Comparison of ENCODE assay signal across 18 mouse cellular contexts in genomic region chr6:103753891-103754290, GRCm38 (mm10).
DNase-seq lines count a peak whose midpoint lies in the region; ATAC-seq lines count a peak whose summit lies in the region.
"Had no signal": no experiment of that assay in that cellular context is flagged by ENCODE, and none has a peak within 500 bp of the region (broad histone marks: within the 10 kb centered on the region; RNA-seq: fewer than 3 reads in every experiment).

No protein-coding gene starts in this region.

- H3K9me3 ChIP-seq in kidney, embryonic 16.5 days (ENCODE audit: low read length) = 0 out of 2 replicates have a peak, but pooled peaks cover 3% of the 10 kb centered on the region
- no peaks in the 10 kb centered on the region for H3K9me3 ChIP-seq in embryonic facial prominence, embryonic 14.5 days (ENCODE audit: control insufficient read depth, low read length)
- H3K9me3 ChIP-seq: lung, embryonic 15.5 days; midbrain, embryonic 13.5 days had no signal

- no peak overlapping the region for H3K27ac ChIP-seq in kidney, embryonic 16.5 days (ENCODE audit: low read length)
- no peak overlapping the region for H3K27ac ChIP-seq in embryonic facial prominence, embryonic 14.5 days (replicated peaks; ENCODE audit: low read depth, low read length)
- H3K27ac ChIP-seq: lung, embryonic 15.5 days; macrophage; midbrain, embryonic 13.5 days had no signal

- 71% methylated on average over 4 of the region's 4 CpGs for WGBS in kidney, embryonic 16.5 days
- 73% methylated on average over 4 of the region's 4 CpGs for WGBS in embryonic facial prominence, embryonic 14.5 days

- no peaks in the 10 kb centered on the region for H3K36me3 ChIP-seq in kidney, embryonic 16.5 days (ENCODE audit: insufficient read depth, low read length)
- no peaks in the 10 kb centered on the region for H3K36me3 ChIP-seq in embryonic facial prominence, embryonic 14.5 days (ENCODE audit: control insufficient read depth, insufficient read depth, low read length)
- H3K36me3 ChIP-seq: heart, embryonic 12.5 days; lung, embryonic 15.5 days; midbrain, embryonic 13.5 days had no signal

- H3K4me2 ChIP-seq in kidney, embryonic 16.5 days (replicated peaks; ENCODE audit: low read depth, low read length) = no peak overlapping the region
- H3K4me2 ChIP-seq in embryonic facial prominence, embryonic 14.5 days (ENCODE audit: low read depth, low read length) = no peak overlapping the region
- H3K4me2 ChIP-seq: heart, embryonic 12.5 days; lung, embryonic 15.5 days; midbrain, embryonic 13.5 days had no signal

- ATAC-seq in kidney, embryonic 16.5 days (ENCODE audit: low FRiP score, low TSS enrichment) = no peak
- ATAC-seq in embryonic facial prominence, embryonic 14.5 days (ENCODE audit: low read depth) = no peak
- no peak for ATAC-seq in granulocyte monocyte progenitor cell, adult 5-6 weeks (replicated peaks; ENCODE audit: poor library complexity, severe bottlenecking)
- ATAC-seq: CD4-positive, CD25-positive, alpha-beta regulatory T cell, adult 4 months; forebrain, embryonic 14.5 days; hindbrain, embryonic 16.5 days; intestine, postnatal 0 days; midbrain, embryonic 13.5 days had no signal

- no peaks in the 10 kb centered on the region for H3K27me3 ChIP-seq in kidney, embryonic 16.5 days (ENCODE audit: insufficient read depth, low read length)
- no peaks in the 10 kb centered on the region for H3K27me3 ChIP-seq in embryonic facial prominence, embryonic 14.5 days (replicated peaks; ENCODE audit: control insufficient read depth, insufficient read depth, low read length)
- H3K27me3 ChIP-seq: heart, embryonic 12.5 days; lung, embryonic 15.5 days; midbrain, embryonic 13.5 days had no signal

- H3K4me1 ChIP-seq in kidney, embryonic 16.5 days (ENCODE audit: insufficient read depth, low read length) = no peaks in the 10 kb centered on the region
- no peaks in the 10 kb centered on the region for H3K4me1 ChIP-seq in embryonic facial prominence, embryonic 14.5 days (ENCODE audit: control insufficient read depth, insufficient read depth, low read length)
- H3K4me1 ChIP-seq: heart, embryonic 12.5 days had no signal

- peak; percentile 18 for DNase-seq in kidney, postnatal 10 days
- DNase-seq in A20 (ENCODE audit: low read depth, low spot score) = peak; percentile 3
- DNase-seq in R1 (ENCODE audit: low read depth, low spot score) = peak; percentile 74
- DNase-seq in embryonic facial prominence, embryonic 14.5 days (ENCODE audit: low spot score) = peak; percentile 22
- no peak for DNase-seq in cerebellum, adult 9-10 months
- DNase-seq: cerebellum, adult 18-20 months; gastrocnemius, postnatal 36 days; heart, postnatal 36 days had no signal

- H3K9ac ChIP-seq in kidney, embryonic 16.5 days (replicated peaks; ENCODE audit: low read length) = no peak overlapping the region
- H3K9ac ChIP-seq in embryonic facial prominence, embryonic 14.5 days (ENCODE audit: low read depth, low read length) = no peak overlapping the region
- H3K9ac ChIP-seq: heart, embryonic 12.5 days; lung, embryonic 15.5 days; midbrain, embryonic 13.5 days had no signal

- no peak overlapping the region for H3K4me3 ChIP-seq in kidney, embryonic 16.5 days (ENCODE audit: low read length)
- H3K4me3 ChIP-seq in embryonic facial prominence, embryonic 14.5 days (ENCODE audit: low read depth, low read length) = no peak overlapping the region
- H3K4me3 ChIP-seq: heart, embryonic 12.5 days; lung, embryonic 15.5 days; midbrain, embryonic 13.5 days had no signal
